Mouse (Mus musculus): ENCODE measurements around the gene Bfsp1. TPM values are rescaled to one million over a fixed set of nuclear protein-coding genes. Genes with fewer than 3 reads are reported as not detected.
A peak's percentile ranks its signal among the peaks of the same experiment; 100 is the strongest.

Gene Bfsp1
- total RNA-seq (2014; fragmentation: Nextera tagmentation), result not detected in 2 replicates
- total RNA-seq (2017), result not detected in 2 replicates

DNA sequence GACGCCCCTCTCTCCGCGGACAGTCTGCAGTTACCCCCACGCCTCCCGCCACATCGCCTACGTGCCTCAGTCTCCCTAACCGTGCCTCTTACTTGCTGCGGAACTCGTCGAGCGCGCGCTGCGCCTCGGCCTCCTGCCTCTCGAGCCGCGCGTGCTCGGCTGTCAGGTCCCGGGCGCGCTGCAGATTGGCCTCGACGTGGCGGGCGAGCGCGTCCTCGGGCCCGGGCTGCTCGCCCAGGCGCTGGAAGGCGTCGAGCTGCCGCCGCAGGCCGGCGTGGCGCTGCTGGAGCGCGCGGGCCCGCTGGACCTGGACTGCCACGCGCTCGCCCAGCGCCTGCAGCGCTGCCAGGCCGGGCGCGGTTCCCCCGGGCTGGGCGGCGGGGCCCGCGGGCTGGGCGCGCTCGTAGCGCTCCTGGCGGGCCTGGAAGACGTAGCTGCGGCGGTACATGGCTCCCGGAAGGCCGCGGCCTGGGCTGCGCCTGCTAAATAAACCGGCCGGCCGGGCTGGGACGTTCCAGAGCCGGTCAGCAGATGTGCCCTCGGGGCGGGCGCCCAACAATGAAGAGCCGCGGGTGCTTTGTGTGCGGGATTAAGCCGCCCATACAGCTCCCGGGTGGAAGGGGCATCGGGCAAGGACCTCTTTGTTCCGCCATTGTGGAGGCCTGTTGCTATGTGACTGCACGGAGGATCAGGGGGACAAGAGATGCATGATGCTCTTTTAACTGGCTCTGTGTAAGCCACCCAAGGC is at the start of gene Bfsp1:
Gene Bfsp1 (minus strand): TSS at position 690 of the 748 bp plus-strand sequence.
- no peak for ATAC-seq (replicated peaks; ENCODE audit: low FRiP score, low TSS enrichment, poor library complexity, severe bottlenecking)

DNA sequence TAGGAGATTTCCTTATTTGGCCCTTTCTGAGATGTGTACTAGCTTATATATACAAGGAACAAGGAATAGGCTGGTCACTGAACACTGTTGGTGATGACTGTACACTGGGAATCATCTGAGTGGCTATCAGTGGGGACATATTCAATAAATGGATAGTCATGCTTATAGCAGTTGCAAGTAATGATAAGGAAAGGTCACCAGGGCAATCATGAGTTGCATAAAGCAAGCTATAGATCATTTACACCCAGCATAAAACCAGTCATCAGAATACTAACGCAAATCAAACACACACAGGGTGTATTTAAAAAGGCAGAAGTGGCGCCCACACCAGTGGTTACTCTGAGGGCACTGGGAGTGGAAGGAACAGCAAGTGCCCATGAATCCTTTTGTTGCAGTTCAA is 49.2 kb upstream of the Bfsp1 start:
- no peak for ATAC-seq (replicated peaks; ENCODE audit: low FRiP score, low TSS enrichment, poor library complexity, severe bottlenecking)

DNA sequence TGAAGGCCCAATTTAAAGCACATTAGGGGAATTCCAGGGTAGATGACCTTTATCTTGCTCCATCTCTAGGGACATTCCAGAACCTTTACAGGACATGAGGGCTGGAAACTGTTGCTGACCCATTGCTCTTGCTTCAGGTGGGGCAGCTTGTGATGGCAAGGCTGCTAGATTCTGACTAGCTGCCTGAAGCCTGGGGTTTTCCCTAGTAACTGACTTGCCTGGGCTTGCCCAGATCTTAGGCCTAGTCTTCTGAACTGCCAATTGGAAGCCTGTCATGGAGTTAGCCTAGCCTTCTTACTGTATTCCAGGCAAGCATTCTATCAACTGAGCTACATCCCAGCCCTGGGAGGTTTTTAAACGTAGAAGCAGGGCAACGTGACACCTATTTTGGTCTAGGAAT is 46.3 kb upstream of the Bfsp1 start:
- ATAC-seq (replicated peaks; ENCODE audit: low FRiP score, low TSS enrichment, poor library complexity, severe bottlenecking), result no peak

DNA sequence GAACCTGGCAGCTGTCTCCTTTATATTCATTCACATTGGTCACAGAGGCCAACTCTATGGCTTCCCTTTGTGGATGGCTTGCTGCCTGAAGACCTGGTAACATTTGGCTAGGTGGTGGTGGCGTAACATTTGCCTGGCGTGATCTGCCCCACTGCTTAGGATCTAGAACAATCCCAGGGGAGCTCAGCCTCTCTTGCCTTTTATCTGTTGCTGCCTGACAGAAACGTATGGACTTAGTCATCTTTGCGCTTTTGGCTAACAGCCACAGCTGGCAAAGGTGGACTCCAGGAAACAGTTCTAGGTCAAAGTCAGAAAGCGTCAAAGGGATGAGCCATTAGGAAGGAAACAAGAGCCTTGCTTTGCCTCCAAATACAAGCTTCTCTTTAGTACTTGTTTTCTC is 41.9 kb upstream of the Bfsp1 start:
- ATAC-seq (replicated peaks; ENCODE audit: low FRiP score, low TSS enrichment, poor library complexity, severe bottlenecking), result no peak; the same call in 1 of the 2 replicates

DNA sequence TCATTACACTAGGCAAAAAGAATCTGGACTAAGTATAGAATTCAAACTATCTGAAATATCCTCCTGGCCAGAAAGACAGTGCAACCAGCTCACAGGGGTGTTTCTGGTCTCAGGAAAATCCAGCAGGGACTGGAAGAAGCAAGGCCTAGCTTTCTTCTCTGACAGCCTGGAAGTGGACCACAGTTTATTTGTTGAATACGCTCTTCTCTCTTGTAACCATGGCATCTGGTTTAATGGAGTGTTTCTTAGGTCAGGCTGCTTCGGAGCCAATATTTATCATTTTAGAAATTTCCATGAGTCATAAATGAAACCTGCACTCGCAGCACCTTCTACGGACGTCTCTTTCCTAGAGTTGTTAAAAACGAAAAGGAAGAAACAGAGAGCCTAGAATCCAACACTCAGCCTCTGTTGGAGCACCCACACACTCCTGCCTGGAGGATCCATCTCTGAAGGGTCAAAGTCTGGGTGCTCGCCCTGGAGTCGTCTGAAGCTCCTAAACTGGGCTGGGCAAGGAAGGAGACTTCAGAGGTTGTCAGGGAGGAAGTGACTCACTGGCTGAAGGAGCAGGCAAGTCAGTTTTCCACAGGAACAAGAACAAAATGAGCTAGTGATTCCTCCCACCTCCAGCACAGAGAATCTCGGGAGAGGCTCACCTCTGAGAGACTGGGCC is 40.5 kb upstream of the Bfsp1 start:
- no peak for ATAC-seq (replicated peaks; ENCODE audit: low FRiP score, low TSS enrichment, poor library complexity, severe bottlenecking)

DNA sequence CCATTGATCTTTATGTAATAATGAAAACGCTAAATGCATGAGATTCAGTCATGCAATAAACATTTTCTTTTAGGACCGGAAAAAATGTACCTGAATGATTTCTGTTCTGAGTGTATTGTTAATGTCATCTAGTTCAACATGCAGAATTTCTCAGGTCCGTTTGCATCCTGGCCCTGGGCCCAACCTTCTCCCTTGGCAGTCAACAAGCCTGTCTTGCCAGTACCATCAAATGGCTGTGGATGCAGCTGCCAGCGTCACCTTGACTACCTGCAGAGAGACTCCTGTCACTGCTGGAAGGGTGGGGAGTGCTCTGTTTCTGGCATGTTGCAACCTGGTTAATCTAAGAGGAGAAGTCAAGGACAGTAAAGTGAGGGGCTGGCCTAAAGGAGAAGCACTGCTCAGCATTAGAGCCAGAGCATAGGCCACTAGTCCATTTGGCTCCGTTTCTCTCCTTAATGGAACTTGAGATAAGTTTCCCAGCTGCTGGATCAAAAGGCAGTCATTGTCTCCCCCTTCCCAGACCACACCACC is 37.9 kb upstream of the Bfsp1 start:
- ATAC-seq (replicated peaks; ENCODE audit: low FRiP score, low TSS enrichment, poor library complexity, severe bottlenecking), result no peak

DNA sequence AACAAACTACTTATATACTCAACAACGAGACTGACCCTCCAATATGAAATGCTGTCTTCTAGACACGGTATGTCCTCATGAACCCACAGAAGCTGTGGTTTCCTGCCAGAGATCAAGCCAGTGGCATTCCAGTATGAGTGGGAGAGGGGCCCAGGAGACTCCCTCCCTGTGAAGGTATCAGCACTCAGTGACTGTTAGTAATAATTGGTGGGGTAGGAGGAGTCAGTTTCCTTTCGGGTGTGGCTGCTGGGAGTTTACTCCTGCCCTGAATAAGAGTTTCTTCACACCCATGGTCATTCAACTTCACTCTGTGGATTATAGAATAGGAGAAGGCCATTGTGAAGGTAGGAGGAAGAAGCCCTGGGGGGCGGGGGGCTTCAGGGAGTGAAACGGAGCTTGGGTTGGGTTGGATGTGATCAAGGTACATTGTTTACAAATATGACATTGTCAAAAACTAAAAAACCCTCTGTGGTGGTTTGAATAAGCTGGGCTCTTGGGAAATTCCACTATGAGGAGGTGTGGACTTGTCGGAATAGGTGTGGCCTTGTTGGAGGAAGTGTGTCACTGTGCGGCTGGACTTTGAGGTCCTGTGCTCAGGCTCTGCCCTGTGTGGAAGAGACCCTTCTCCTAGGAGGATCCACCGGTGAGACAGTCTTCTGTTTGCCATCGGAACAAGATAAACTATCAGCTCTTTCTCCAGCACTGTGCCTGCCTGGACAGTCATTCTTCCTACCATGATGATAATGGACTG is 36.7 kb upstream of the Bfsp1 start:
- no peak; the same call in 1 of the 2 replicates for ATAC-seq (replicated peaks; ENCODE audit: low FRiP score, low TSS enrichment, poor library complexity, severe bottlenecking)

DNA sequence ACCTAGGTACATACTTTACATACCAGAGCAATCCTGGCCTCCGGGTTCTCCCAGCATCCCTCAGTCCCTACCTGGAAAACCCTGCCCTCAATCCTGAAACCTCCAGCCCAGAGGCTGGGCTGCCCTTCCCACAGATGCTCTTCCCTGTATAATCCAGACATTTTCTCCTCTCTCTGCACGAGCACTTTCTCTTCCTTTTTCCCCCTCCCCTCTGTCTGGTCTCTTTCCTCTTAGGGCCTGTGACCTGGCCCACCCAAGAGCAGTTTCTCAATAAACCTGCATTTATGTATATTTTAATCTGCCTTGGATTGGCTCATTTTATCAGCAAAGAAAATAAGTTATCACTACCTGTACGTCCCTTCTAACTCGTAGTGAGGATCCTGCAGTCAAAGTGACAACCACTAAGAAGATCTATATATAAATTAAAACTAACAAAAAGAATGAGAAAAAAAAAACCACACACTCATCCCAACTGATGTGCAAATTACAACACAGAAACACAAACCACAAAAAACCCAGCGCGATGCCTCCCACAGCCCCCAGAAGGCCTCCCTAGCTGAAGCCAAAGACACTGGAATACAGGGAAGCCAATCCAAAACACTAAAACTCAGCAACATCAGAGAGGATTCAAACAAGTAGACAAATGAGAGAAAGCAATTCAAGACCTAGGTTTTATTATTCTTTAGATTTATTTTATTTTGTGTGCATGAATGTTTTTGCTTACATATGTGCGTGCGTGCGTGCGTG is 28.5 kb upstream of the Bfsp1 start:
- no peak for ATAC-seq (replicated peaks; ENCODE audit: low FRiP score, low TSS enrichment, poor library complexity, severe bottlenecking)

DNA sequence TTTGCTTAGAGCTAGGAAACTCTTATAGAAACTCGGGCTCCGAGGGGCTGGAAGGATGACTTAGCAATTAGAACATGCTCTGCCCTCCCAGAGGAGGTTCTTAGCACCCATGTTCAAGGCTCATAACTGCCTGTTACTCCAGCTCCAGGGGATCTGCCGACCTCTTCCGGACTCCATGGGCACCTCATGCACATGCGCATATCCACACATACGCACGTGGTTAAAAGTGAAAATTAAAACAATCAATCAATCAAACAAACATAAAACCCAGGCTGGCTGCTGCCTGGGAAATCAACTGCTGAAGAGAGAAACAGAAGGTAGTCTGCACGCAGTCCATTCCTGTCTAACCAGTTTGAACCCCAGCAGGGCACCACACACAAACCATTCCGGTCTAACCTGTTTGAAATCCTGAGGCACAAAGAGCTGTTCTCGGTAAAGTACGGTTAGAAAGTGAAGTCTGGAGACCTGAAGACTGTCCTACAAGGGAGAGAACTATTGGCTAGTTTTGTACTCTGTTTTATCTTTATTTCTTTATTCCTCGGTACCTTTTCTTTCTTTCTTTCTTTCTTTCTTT is 27.0 kb upstream of the Bfsp1 start:
- peak; percentile 72; the same call in 1 of the 2 replicates for ATAC-seq (replicated peaks; ENCODE audit: low FRiP score, low TSS enrichment, poor library complexity, severe bottlenecking)

DNA sequence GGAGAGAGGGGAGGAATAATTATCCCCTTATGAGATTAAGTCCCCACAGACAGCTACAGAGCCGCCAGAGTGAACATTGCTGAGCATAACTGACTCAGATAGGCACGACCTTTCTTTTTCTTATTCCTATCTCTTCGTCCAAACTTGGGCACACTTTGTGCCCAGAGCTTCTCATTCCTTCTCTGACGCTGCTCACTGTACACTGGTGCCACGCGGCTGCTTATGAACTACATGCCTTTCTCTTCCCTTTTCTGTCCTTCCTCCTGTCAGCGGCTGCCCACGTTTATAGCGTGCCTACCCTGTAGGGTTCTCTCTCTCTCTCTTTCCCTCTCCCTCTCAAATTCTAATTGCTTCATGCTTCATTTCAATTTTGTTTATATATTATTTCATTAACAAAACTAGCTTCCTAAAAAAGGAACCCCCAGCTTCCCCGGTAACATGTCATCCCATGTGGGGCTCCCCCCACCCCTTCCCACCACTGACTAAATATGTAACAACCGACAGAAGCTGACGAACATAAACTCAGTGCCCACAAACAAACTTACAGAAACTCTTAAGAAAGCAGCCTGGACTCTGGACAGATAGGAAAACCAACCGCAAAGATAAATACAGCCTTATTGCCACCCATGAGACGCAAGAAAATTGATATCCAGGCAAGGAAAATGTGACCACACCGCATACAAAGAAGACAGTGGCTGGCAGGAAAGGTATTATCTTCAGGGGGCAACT is 26.3 kb upstream of the Bfsp1 start:
- peak; percentile 45 for ATAC-seq (replicated peaks; ENCODE audit: low FRiP score, low TSS enrichment, poor library complexity, severe bottlenecking)

DNA sequence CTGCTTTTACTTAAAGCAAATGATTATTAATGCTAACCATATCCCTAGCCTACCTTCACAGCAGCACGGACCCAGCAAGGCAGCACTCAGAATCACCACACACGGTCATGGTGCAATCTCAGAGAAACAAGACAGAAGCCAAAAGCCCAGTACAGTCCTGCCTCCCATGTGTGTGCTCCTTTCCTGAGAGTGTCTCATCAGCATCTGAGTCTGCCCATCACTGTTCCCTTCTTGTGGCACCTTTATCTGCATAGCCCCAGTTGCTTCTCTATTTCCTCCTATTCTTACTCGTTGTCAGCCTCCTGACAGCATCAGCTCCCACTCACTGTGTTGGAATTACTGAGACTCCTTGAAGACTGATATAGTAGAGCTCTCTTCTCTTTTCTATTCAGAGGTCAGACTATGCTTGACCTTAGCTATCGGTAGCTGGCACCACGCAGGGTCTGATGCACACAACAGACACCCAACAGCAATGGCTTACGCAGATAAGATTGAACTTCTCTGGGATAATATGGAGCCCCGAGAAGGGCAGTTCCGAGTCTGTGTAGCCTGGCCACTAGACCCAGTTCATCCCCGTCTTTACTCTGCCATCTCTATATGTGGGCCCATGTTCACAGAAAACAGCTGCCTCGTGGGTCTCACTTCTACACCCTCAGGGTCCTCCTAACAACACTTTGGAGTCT is 19.8 kb upstream of the Bfsp1 start:
- ATAC-seq (replicated peaks; ENCODE audit: low FRiP score, low TSS enrichment, poor library complexity, severe bottlenecking), result peak; percentile 25; the same call in 1 of the 2 replicates

DNA sequence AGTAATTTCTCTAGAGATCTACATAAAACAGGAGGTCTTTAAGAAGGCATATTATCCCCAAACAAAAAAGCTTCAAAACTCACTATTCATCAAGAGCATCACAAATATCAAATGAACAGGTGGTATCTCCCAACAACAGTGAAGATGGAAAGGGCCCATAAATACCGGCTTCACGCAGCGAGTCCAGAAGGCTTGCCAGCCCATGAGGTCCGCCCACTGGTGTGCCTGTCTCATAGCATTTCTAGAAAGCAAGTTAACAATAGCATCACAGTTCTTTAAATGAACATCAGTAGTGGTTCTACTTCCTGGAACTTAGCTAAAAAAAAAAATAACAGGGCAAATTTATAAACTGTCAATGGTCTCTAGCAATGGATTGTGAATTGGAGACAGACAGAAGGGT is 19.0 kb upstream of the Bfsp1 start:
- ATAC-seq (replicated peaks; ENCODE audit: low FRiP score, low TSS enrichment, poor library complexity, severe bottlenecking), result no peak

DNA sequence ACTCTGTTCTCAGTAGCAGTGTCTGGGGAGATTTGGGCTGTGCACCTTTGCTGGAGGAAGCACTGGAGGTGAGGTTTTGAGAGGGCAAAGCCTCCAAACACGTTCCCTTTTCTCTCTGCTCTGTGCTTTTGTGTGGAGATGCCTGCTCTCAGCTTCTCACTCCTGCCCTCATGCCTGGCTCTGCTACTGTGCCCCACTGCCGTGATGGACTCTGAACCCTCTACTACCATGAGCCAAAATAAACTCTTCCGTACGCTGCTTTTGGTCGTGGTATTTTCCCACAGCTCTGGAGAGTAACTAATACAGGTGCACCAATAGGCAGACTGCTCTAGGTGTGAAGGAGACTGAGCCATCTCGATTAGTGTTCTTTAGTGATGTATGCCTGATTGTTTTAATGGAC is 16.3 kb upstream of the Bfsp1 start:
- no peak for ATAC-seq (replicated peaks; ENCODE audit: low FRiP score, low TSS enrichment, poor library complexity, severe bottlenecking)

DNA sequence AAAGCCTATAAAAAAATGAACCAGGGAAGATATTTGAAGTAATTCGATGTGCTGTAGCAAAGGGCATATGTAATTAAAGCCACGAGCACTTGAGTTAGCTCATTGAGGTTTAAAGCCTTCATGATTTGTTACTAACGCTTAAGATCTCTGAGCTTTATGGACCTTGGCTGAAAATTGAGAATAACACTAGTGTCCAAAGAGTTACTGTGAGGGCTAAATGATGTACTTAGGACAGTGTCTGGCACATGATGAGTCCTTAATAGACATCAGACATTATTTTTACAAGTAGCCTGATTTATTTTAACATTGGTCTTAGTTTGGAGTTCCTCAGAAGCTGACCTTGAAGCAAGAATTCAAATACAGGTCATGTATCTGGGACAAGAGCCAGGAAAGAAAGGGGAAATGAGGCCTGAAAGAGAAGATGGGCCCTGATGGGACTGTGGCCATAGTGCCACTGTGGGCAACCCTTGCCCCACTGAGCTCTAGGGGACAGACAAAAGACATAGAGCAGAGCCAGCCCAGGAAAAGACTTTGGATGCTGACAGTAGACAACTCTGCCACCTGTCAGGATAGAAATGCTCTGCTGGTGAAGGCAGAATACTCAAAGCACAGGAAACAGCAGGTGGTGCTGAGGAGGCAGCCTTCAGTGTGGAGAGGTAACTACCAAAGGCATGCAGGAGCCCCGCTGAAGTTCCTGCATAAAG is 14.1 kb upstream of the Bfsp1 start:
- ATAC-seq (replicated peaks; ENCODE audit: low FRiP score, low TSS enrichment, poor library complexity, severe bottlenecking), result no peak

DNA sequence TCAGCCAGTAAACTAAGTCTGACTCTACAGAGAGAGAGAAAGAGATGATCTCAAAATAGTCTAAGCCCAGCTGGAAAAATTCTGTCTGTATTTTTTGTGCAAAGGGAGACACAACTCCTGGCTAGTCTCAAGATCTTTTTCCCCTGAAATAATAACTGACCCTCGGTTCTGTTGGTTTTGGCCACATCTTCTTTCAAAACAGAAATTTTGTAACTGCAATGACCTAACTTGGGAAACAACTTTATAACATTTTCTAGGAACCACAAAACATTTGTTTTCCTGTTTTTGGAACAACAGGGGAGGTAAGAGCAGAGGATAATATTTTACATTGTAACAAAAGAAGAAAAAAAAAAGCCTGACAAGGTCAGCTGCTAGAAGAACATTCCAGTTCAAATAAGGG is 13.1 kb upstream of the Bfsp1 start:
- ATAC-seq (replicated peaks; ENCODE audit: low FRiP score, low TSS enrichment, poor library complexity, severe bottlenecking), result no peak

DNA sequence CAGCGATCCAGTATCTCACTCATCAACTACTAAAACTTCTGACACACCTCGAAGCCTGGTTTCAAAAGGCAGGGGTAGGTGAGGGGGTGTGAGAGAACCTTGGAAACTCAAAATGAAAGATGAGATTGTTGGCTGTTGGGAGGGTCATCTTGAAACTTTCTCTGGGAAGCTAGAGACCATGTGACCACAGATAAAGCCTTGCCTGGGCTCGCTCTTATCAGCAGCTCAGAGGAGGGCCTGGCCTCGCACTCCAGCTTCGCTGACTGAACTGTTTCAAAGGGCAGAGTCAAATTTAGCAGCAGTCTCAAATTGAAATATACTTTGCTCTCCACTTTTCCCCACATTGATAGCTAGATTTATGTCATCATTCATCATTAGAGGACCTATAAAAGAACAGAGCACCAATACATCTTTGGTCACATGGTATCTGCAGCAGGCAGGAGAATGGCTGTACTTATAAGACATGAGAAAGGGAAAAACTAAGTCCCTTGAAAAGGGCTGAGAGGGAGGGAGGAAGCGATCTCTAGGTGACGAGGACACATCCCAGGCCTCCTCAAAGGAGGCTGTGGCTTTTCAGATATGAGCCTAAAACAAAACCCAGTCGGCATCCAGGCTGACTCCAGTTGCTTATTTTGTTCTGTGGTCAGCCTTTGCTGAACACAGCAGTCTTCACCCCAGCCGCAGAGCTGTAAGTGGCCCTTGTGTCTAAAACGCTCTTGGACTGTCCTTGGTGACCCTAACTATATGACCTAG is 8.1 kb upstream of the Bfsp1 start:
- peak; percentile 84 for ATAC-seq (replicated peaks; ENCODE audit: low FRiP score, low TSS enrichment, poor library complexity, severe bottlenecking)

DNA sequence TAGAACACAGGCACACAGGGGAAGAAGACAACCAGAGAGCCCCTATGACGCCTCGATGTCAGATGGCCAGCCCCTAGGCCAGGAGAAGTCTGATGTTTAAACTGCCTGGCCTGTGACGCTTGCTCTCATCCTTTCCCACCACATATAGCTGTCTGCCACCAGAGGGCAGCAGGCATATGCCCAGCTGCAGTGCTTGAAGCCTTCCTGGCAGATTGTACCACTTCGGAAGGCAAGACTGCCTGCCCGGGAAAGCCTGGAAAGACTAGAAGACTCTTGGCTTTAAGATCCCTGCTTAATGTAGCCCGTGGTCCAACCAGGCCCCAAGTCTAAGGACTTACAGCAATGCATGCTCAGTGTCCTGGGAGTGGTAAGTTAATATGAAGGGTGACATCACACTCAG is 4.4 kb upstream of the Bfsp1 start:
- ATAC-seq (replicated peaks; ENCODE audit: low FRiP score, low TSS enrichment, poor library complexity, severe bottlenecking), result peak; percentile 84

Measured in megakaryocyte-erythroid progenitor cell, adult 5-6 weeks (primary cell).